Mouse (Mus musculus) granulocyte monocyte progenitor cell, adult 5-6 weeks (primary cell): Measurements from ENCODE around the gene Gstm1. TPM values are rescaled to one million over a fixed set of nuclear protein-coding genes. Genes with fewer than 3 reads are reported as not detected.
"Not testable (repeated sequence)": the region's sequence is repeated elsewhere in the genome, so short reads cannot be mapped to it uniquely, and the experiment has no call there.

Source experiments
- ATAC-seq: replicated peaks from 2 replicates; pipeline ENCODE4 v1.8.0; 2016; ENCODE audit warnings: mild to moderate bottlenecking, moderate TSS enrichment, inconsistent platforms; ENCODE audit not compliant: poor library complexity, severe bottlenecking
- total RNA-seq, 2 experiments: library from RNA; stranded (forward) in 1 of 2; stranded (reverse) in 1 of 2; fragments of 200-712, 200-1000 nt in 1 of 2; fragments of >200 nt in 1 of 2; fragmentation: Nextera tagmentation in 1 of 2; gene quantifications; 2 replicates each; pipeline ENCODE4 v1.2.3; 2014 to 2017

Gene Gstm1
- total RNA-seq (2014; fragmentation: Nextera tagmentation) (1,142 and 1,261 TPM in 2 replicates), total RNA-seq (2017) (468 and 672 TPM in 2 replicates)

DNA sequence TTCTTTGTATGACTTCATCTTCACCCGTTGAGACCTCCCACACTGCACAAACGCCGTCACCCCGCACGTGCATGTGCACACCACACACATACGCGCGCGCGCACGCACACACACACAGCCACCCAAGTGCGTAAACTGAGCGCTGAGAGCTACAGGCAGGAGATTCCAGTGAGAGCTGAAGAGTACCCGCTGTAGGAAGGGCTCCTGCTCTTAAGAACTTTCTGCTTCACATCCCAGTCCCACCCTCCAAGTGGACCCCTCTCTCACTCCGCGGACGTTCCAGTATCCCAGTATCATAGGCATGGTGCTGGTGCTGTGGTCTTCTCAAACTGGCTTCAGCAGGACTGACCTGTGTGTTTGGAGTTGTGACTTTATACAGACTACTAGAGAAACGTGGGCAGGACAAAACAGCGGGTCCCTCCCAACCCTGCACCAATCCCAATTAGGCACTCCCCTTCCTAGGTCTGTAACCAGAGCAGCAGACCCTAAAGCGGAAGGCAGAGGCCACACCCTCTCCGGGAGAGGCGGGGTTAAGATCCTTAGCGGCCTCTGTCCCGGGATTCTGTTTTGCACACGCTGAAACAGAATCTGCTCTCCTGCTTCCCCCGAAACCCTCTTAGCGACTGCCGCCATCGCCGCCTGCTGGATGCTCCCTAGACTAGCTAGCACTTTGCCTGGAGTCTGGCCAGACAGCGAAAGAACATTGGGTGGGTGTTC is at the start of gene Gstm1:
Gene Gstm1, minus strand, starts transcription at position 501 of the 717 bp plus-strand sequence.
- peak; percentile 72 for ATAC-seq

DNA sequence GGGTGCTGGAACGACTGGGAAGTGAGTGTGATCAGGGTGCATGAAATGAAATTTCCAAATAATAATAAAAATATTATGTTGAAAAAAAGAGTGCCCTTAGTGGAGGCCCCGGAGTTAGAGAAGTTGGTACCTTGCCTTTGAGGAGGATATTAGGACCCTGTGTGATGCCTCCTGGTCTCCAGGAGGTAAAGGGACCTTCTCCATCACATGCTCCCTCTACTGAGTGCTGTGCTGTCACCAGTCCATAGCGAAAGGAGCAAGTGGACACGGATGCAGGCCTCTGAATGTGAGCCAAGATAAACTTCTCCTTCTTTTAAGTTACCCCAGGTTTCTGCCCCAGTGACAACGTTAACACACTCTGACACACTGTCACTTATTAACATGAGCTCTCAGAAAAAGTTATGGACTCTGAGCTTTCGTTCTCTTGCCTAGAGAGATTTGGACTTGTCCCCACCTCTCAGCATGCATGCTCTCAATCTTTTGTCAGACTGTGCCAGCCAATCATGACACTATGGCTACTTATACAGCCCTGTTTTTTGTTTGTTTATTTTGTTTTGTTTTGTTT is 49.7 kb upstream of the Gstm1 start:
- ATAC-seq = no peak

DNA sequence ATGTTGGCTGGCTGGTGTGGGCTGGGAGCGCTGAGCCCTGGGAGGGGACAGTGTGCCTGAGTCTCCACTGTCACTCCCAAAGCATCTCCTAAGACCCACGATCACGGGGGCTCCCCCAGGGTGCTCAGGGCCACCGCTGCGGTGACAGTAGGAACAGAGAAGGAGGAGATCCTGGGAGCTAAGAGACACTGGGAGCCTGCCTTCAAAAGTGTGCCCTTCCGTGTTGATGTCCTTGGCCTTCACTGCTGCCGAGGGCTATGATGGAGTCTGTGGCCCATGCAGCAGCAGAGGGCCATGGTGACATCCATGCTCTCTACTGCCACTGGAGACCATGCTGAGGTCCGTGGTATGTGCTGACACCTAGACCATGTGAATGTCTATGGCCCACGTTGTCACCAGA is 47.8 kb upstream of the Gstm1 start:
- ATAC-seq = 0 out of 2 replicates have a peak, but pooled peaks have one; percentile 6

GRCm38 (mm10) chr3:108064672-108065071 is 46.9 kb upstream of the Gstm1 start:
- ATAC-seq = no peak

DNA sequence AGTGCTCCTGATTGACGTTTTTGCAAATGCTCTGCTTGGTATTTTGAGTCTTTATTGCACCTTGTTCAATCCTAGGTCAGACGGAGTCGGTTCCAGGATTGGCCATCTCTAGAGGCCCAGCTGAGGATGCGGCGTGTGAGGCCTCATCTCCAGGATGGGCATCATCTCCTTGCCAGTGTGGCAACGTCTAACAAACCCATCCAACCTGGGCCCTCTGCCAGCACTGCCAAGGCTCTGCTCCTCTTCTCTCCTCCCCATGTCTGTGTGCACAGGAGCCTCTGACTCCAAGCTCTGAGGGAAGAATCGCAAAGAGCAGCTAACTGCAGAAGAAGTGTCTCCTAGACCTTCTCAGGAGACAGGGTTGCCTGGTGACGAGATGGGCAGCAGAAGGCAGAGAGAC is 44.9 kb upstream of the Gstm1 start:
- no peak for ATAC-seq

DNA sequence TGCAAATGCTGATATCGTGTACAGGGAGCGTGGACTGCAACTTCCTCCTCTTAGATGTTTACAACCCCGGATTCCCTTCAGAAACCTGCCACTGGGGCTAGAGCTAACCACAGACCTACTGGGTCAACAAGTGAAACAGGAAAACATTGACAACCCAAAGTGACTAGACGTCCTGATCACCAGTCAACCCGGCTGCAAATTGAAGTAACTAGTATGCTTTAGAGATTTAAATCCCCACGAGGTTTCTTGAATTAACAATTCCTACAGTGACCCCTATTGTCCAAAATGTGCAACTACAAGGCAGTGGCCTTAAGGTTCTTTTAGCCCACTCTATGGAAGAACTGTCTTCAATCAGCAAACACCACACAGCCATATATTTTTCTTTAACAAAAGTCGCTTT is 43.6 kb upstream of the Gstm1 start:
- peak; percentile 85 for ATAC-seq

DNA sequence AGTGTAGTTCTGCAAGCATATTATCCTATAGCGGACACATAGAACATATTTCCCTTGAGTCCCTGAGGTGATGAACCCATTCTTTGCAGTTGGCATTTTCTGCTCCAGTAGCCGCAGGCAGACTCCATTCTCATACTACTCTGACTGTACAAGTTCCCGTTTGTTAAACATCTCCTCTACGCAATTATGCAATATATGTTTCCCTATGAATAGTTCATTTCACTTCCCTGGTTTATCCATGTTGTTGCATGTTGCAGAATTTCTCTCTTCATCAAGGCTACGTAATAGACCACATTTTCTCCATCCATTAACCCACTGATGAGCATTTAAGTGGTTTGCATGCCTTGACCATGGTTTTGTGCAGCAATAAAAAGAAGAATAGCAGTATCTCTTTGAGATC is 32.7 kb upstream of the Gstm1 start:
- peak; percentile 87 for ATAC-seq

DNA sequence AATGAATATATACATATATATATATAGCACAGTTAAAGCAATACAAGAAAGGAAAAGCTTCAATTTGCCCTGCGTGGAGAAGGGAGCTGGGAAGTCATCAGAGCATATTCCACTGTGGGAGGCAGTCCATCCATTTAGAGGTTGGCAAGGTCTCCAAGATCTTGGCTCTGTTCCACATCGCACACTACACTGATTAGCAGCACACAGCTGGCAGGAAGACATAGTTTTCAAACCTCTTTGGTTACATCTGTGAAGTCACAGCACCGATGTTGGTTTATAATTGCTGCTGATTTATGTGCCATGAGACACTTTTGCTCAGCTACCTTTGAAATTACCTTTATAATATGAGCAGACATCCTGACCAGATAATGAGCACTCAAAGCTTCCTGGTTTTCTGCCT is 30.5 kb upstream of the Gstm1 start:
- ATAC-seq = no peak

DNA sequence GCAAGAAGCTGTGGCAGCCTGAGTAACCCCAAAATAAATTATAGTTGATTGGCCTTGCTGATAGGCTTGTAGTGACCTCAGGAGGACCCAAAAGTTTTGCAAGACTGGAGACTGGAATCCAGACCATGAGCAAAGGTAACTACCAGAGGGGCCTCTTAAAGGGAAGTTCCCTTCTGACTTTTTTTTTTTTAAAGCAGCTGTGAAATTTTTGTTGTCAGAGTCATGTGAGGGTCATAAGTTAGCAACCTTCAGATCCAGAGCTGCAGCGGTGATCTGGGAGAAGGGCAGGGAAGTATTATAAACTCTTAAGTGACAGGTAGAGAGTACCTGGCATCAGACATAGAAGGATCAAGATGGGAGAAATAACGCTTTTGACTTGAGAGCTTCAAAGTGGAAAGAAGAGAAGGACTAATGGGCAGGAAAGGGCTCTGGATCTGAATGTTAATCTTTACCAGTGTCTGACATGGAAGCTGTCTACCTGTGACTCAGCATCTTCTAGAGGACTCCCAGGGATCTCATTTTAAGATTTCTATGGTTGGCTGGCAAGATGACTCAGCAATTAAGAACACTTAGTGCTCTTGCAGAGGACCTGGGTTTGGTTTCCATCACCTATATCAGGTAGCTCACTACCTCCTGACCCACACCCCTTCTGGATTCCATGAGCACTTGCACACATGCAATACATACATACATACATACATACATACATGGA is 29.3 kb upstream of the Gstm1 start:
- peak; percentile 33 for ATAC-seq

- ATAC-seq = peak; percentile 87
Measured at GRCm38 (mm10) chr3:108044394-108045140, 26.8 kb upstream of the Gstm1 start, which contains the start of gene Gstm4. Gstm4 (minus strand) TSS chr3:108044894.

- no peak for ATAC-seq
Measured at GRCm38 (mm10) chr3:108033156-108033555, 15.4 kb upstream of the Gstm1 start.

DNA sequence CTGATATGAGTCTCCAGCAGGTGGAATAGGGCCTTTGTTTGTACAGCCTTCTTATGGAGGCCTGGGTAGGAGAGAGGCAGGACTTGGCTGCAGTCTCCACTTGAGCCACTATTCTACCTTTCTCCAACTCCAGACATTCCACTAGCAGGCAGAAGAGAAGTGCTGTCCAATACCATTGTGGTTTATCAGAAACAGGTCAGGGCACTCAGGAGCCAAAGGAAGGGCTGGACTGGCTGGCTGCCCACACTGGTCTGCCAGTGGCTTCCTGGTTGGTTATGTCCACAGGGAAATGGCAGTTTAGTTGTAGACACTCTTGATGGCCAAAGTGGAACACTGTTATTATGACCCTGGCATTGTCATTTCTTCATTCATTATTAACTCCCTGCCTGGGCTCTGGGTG is 14.3 kb upstream of the Gstm1 start:
- no peak for ATAC-seq

DNA sequence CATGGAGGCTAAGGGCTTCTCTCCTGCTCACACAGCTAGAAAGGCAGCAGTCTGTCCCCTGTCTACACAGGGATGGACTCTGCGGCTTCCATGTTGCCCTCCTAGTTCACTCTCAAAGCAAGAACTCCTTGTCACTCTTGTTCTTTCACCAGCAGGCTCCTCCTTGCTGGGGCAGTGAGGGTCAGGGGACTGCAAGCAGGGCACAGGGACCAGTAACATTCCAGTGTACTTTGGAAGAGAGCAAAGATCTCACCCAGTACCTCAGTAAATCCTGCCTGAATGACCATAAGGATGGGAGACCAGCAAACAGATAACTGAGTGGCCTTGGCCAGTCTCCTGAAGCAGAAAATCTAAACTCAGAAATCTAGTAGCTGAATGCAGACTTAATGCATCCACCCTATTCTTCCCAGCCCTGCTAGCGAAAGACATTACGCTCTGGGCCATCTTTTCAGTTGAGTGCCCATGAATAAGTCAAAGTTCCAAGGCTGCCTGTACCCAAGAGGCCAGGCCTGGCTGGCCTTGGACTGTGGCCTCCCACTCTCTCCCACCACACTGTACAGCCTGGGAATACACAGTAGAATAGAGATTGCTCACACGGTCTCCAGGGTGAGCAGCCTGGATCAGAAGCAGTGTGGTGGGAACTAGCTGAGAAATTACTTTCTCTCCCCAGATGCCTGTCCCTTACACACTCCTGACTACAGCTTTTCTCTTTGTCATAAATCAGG is 11.0 kb upstream of the Gstm1 start:
- ATAC-seq = no peak

GRCm38 (mm10) chr3:108026597-108026996 is 8.8 kb upstream of the Gstm1 start:
- no peak for ATAC-seq

GRCm38 (mm10) chr3:108026049-108026448 is 8.3 kb upstream of the Gstm1 start:
- peak; percentile 33; the same call in 1 of the 2 replicates for ATAC-seq

GRCm38 (mm10) chr3:108025318-108025717 is 7.5 kb upstream of the Gstm1 start:
- no peak for ATAC-seq

DNA sequence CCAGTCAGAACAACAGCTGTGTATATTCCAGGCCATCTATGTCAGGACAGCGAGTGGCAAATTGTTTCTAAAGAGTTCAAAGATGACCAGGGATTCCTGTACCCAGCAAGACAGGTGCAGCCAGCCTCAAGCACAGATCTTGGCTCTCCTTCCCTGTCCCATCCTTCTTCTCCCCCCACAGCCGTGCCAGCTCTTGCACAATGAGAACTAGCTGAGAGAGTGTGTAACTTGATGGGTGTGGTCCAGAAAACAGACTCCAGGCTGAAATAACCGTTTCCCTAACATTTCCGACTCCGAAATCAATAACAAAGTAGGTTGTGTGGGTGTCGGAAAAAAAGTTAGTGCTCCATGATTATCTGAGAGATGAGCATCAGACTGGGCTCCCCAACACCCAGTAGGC is 4.9 kb upstream of the Gstm1 start:
- peak; percentile 48 for ATAC-seq

GRCm38 (mm10) chr3:108020351-108021022 is 2.7 kb upstream of the Gstm1 start:
- not testable (repeated sequence) for ATAC-seq

DNA sequence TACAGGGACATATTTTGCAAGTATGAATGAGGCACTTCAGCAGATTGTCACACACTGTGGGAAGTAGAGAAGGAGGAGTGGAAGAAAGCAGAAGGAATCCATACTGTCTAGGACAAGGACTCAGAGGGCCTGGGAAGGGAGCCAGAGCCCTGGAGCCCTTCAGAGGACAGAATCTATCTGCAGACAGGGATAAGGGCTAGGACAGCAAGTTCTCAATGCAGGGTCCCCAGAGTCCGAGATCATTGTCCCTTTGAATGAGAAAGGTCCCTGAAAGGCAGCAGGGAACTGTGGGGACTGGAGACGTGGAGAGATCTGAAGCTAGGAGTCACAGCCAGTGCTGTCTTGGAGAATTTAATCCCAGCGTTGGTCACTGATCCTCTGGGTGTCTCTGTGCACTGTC is 1.5 kb upstream of the Gstm1 start:
- ATAC-seq = not testable (repeated sequence)
